Mouse (Mus musculus): ENCODE data around the gene Ipo8.

Ipo8 gene

DNA sequence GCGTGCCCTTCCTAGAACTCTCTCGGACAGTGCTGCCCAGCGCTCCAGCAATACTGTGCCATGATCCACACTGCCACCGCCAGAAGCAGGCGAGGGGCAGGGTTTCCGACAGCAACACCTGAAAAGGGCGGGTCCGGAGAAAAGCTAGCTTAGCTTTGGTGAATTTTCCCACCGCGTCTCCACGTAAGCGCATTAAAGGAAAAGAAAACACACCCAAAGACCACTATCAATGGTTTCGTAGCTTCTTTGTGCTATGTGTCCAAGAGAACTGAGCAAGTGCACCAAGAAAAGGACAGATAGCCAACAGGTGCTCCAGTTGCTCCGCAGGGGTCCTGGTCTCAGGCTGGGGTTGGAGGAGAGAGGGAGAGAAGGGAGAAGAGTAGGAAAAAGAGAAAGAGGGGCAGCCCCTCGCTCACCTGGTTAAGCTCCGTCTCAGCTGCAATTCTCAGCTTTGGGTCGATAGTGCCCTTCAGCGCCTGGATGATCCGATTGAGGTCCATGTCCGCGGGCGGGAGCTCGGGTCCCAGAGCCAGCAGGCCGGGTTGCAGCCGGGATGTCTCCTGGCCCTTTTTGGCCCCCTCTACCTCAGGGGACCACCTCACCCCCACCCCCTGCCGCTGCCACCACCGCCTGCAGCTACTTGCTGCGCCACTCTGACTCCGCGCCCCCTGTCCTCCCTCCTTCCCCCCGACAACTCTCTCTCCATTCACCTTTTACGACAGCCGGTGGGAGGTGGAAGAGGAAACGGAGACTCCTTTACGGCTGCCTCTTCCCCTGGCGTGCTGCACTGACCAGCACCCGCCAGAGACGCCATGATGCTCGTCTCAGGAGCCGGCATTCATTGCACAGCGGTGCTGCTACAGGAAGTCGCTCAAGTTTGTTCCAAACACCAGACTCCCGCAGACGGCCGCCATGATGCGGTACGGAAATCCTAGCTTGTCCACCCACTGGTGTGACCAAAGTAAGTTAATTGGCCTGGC is at the start of gene Ipo8:
TSS of gene Ipo8 (minus strand) at position 720 of the 980 bp plus-strand sequence.
- DNase-seq (ENCODE audit: low read depth): peak; percentile 99

DNA sequence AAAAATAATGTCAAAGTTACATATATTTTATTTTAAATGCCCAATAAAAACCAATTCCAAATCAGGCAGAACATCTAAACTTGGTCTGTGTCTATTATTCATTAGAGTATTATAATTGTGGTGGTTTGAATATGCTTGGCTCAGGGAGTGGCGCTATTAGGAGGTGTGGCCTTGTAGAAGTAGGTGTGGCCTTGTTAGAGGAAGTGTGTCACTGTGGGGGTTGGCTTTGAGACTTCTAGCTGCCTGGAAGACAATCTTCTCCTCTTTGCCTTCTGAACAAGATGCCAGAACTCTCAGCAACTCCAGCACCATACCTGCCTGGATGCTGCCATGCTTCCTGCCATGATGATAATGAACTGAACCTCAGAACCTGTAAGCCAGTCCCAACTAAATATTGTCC is 42.6 kb upstream of the Ipo8 start:
- DNase-seq (ENCODE audit: low read depth): peak; percentile 20

DNA sequence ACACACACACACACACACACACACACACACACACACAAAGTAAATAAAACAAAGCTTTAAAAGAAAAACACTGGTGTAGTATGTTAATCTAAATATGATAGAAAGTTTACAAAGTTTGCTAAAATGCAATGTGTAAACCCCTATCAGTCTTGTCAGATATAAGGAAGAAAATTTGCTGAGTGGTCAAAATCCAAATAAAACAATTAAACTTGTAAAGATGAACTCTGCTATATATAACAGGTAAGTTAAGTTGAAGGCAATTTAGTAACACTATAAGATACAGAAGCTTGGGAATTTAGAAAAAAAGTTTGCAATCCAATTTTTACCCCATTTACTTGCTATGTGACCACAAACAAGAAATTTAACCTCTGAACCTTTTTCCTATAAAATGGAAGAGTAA is 14.4 kb upstream of the Ipo8 start:
- DNase-seq (ENCODE audit: low read depth): no peak

DNA sequence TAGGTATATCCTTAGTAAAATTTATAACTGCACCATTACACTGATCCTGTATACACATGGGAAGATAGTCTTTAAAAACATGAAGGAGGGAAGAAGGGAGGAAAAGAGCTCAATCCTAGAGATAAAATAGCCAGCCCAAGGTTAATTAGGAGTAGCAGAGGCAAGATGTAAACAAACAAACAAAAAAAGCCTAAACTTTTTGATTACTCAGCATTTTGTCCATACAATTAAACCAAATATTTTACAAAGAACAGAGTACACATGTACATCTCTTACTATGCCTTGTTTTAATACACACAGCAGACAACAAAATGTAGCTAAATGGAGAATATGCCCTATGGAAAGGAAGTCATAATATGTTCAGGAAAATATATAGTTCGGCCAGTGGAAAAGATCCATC is 10.5 kb upstream of the Ipo8 start:
- DNase-seq (ENCODE audit: low read depth): no peak

DNA sequence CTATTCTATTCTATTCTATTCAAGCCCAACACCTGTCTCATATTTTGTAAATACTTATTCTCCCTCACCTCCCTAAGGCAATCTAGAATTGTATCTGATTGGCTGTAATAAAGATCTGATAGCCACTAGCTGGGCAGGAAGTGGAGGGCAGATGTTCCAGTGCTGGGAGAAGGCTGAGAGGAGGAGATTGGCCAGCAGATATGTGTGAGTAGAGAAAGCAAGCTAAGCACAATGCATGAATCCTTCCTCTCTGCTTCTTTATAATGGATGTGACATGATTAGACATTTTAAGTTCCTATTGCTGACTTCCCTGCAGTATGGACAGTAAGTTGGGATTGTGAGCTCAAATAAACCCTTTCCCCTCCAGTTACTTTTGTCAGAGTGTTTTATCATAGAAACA is 7.2 kb upstream of the Ipo8 start:
- peak; percentile 45 for DNase-seq (ENCODE audit: low read depth)

DNA sequence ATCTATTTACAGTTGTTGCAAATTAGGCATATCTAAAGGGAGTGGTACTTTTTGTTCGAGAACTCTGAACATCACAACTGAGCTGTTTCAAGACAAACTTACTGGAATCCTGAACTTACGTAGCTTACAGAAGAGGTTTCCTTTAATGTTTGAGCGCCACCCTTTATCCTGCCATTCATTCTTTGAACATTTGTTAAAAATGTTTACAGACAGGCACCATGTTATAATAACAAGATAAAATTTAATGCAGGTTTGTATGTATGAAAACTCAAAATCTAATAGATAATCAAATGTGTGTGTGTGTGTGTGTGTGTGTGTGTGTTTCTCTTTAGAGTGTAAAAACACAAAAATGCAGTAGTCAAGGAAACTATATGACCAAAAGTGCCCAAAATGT is 458 bp upstream of the Ipo8 start:
- DNase-seq (ENCODE audit: low read depth): no peak

DNA sequence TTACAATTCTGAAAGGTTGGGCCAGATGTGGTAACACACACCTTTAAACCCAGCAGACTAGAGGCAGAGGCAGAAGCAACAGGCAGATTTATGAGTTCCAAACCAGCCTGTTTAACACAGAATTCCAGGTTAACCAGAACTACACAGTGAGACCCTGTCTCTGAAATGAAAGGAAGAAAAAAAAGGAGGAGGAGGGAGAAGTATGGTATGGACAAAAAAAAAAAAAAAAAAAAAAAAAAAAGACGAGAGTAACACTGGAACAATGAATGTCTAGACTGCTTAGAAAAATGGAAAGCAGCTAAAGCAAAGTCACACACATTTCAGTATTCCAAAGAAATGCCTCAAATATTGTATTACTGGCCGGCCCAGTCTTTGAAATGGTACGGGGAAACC is 916 bp downstream of the Ipo8 start:
- DNase-seq (ENCODE audit: low read depth): peak; percentile 13

DNA sequence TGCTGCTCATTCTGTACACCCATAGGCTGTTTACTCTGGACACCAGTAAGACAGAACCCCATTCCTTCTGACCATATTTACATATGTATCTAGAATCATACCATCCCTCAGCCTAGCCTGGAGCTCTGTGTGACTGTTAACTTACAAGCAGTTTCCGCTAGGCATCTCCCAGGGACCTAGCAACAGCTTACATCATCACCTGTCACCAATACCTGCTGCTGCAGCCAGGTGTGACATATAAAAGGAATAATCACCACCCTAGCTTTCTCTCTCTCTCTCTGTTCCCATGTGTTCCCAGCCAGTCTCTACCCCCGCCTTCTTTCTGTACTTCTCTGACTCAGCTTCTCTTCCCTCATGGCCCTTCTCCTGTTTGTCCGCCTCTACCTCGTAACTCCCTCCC is 5.1 kb downstream of the Ipo8 start:
- DNase-seq (ENCODE audit: low read depth): no peak

DNA sequence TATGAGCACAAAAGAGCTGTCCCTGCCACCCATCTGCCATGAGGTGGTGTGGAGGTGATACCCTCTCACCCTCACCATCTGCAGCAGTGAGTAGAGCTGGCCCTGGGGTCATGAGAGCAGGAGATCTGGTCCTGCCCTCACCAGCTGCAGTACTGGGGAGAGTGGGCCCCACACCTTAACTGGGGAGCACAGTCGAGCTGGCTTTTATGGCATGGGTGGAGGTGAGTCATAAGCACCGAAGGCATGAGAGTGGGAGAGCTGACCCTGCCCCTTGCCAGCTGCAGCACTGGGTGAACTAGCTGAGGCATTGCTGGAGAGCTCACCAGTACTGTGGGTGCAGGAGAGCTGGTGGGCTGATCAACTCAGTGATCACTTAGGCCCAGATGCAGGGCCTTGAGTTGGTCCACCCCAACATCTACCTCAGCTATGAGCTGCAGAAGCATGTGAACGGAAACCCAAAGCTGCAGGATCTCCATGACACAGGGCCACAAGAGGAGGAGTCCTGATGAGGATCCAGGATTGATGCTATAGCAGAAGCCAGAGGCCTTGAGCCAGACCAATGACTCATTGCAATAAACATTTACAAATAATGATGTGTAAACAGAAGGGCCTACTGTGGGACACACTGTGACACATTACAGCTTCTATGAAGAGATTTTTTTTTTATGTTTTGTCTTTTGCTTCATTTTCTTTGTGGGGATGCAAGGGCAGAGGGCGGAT is 12.5 kb downstream of the Ipo8 start:
- no peak for DNase-seq (ENCODE audit: low read depth)

DNA sequence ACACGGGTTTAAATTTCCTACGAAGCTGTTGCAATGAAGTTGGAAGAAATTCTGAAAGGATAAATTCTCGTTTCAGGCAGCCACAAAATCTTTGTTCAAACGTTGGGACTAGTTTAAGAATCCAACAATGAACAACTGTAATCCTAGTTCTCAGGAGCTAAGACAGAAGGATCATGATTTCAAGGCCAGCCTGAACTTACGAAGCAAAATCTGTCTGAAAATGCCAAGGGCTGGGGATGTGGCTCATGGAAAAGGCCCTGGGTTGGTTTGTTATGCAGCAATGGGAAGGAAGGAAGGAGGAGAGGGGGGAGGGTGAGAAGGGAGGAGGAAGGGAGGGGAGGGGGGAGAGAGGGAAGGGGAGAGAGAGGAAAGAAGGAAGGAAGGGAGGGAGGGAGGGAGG is 14.5 kb downstream of the Ipo8 start:
- DNase-seq (ENCODE audit: low read depth): no peak

DNA sequence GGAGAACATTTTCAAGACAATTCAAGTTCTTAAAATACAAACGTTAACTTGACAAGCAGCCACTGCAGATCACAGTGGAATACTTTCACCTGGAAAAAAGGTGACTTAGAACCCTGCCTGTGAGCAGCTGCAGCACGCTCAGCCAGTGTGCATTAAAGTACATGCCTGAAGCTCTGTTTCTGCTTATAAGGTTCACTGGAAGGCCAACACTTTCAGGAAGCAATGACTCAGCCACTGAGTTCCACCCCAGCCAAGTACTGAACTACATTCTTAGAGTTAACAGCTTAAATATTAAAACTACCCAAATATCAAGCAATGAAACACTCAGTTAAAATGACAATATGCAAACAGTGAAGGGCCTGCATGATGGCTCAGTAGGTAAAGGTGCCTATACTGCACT is 20.1 kb downstream of the Ipo8 start:
- DNase-seq (ENCODE audit: low read depth): peak; percentile 35

DNA sequence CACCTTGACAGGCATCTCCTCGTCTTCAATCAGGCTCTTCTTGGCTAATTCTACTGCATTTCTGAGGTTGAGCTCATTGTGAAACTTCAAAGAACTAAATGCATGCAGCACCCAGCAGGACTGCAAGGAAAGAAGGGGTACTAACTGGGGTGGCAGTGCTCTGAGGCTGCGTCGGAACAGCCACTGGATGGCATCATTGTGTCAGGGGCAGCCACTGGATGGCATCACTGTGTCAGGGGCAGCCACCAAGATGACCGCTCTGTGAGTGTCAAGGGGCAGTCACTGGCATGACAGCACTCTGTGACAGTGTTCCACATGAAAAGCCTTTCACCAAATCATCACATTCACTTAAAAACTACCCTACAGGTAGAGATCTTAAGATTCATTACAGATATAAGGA is 31.5 kb downstream of the Ipo8 start:
- peak; percentile 16 for DNase-seq (ENCODE audit: low read depth)

DNA sequence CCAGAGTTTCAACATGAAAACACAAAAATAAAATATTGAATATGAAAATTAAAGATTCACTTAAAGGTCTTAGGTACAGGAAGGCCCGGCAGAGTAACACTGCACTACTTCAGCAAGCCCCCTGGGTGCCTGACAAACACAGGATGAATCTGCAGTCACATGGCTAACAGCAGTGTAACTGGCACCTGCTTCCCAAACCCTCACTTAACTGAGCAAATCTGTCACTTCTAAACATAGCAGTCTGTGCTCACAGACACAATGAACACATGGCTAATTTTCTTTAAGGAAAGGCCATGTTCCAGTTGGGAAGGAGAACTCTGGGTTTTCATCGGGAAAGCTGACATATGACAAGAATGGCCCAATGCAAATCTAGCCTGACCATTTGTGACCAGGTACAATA is 36.1 kb downstream of the Ipo8 start:
- no peak for DNase-seq (ENCODE audit: low read depth)

DNA sequence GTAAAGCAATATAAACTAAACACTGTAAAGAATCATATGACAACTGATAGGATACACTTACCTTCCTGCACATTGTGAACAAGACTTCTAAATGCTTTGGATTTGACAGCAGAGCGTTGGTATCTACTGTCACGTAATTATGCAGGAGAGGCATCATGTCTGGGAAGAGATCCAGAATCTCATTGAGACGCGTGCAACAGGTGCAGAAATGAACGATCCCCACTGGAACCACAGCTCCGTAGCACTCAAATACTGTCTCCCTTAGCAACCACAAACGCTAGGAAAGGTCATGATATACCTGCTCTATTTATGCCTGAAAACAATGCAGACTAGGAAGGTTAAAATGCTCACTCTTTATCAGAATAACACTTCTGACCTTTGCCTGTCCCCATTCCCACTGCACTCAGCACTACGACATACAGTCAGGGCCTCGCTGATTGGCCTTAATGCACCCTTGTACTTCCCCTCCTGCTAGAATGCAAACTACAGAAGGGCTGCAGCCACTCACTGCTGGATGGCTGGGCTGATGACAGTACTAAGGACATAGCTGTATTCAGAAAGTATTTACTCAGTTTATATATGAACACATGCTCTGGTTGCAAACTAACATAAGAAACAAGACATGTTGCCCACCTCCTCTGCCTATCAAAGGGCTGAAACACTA is 42.1 kb downstream of the Ipo8 start:
- DNase-seq (ENCODE audit: low read depth): no peak

DNA sequence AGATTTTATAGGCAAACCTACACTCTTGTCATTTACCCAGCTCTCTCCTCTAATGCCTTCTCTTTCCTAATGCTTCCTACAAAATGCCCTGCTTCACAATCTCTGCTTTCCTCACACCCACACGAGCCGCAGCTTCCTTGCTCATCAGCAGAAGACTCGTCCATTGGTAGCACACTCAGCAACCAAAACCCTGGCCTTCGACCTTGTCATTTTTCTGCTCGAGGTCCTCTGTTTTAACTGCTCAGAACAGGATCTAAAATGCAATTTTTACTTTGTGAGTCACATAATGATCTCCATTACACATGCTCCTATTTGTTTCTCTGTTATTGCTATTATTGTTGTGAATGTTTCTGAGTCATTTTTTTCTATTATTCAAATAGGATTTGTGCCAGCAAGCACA is 45.1 kb downstream of the Ipo8 start:
- no peak for DNase-seq (ENCODE audit: low read depth)

DNA sequence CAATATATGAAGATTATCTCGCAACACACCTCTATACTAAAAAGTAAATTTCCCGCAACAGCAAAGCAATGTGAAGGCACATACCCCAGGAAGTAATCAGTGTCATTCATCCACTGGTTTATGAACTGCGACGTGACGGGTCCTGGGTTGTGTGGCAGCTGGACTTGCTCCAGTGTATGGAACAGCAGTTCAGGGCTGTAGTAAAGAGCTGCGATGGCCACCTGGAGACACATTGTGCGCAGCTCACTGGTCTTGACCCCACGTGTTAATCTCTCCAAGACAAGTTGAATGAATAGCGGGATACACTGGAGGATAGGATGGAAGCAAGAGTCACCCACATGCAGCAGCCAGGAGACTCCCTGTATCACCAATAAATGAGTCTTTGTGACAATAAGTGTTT is 46.8 kb downstream of the Ipo8 start:
- no peak for DNase-seq (ENCODE audit: low read depth)

DNA sequence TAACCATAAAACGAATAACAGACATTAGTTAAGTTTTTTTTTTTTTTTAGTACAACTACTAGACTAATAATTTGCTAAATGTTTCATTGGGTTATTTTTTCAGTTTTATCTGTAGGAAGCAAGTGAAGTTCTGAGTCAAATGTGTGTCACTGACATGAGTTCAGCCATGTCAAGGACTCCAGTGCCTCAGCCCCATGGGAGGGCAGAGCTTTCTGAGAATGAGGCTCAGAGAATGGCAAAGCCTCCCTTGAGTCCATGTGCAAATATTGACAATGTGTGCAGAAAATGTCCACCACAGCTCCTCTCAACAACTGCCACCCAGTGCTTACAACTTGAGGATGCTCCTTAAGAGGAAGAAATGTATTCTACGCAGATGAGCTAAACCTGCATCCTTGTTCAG is 55.0 kb downstream of the Ipo8 start:
- no peak for DNase-seq (ENCODE audit: low read depth)

DNA sequence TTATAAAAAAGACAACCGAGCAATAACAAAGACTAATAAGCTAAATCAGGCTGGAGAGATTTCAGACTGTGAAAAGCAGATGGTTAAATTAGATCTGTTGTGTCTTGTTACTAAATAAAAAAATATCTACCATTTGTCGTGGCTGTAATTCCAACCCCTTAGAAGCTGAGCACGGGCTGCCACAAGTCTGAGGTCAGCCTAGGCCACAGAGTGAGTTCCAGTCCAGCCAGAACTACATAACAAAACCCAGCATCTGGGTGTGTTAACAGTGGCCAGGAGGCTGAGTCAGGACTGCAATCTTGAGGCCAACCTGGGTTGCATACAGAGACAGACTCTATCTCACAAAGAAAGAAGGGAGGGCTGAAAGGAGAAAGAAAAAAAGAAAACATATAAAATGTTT is 59.8 kb downstream of the Ipo8 start:
- no peak for DNase-seq (ENCODE audit: low read depth)

DNA sequence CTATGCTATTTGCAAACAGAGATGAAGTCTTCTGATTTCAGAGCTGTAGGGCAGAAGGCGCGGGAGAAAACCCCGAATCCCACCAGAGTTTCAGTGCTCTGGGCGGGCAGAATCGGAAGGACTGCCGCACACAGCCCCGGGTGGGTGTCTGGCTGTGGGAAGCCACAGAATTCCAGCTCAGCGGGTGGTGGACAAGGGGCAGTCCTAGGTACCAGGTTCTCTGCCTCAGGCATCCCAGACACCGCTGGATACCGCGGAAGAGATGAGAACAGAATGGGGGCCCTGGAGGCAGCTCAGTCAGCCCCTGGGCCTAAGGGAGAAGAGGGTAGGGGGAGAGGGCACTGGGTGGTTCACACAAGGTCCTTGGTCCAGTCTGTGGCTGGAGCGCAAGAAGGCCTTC is 62.8 kb downstream of the Ipo8 start:
- no peak for DNase-seq (ENCODE audit: low read depth)

DNA sequence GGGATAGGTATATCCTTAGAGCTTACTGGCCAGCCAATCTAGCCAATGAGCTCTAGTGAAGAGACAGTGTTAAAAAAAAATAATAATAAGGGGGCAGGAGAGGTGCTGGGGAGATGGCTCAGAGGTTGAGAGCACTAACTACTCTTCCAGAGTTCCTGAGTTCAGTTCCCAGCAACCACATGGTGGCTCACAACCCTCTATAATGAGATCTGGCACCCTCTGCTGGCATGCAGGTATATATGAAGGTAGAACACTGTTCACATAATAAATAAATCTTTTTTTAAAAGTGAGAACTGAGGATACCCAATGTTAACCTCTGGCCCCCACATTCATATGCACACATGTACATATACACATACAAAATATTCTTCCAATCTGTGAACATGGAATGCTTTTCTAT is 64.0 kb downstream of the Ipo8 start:
- peak; percentile 21 for DNase-seq (ENCODE audit: low read depth)

DNA sequence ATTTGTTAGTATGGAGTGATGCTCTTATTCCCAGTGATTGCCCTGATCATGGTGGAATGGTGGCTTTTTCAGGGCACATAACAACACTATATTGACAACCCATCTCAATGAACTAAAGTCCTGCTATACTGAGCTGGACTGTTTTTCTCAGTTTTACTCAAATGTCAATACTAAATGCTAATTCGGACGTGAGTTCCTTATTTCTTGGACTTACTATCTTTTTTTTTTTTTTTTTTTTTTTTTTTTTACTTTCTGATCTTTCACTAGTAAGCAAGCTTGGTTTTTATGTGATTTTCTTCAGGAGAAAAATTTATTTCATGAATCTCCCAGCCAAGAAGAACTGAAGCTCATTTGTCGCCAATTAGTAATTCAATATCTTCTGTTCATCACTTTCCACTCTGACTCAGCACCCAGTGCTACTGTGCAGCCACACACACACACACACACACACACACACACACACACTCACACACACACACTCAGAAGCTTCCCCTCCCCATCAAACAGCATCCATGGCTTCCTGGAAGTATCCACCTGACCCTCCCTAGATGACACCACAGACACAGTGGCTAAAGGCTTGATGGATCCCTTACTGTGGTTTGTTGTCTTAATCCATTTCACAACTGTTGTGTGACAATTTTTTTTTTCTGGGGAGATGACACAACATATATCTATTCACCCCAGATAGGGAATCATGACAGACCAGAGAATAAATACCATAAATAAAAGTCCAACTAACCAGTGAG is 69.1 kb downstream of the Ipo8 start:
- DNase-seq (ENCODE audit: low read depth): peak; percentile 38

DNA sequence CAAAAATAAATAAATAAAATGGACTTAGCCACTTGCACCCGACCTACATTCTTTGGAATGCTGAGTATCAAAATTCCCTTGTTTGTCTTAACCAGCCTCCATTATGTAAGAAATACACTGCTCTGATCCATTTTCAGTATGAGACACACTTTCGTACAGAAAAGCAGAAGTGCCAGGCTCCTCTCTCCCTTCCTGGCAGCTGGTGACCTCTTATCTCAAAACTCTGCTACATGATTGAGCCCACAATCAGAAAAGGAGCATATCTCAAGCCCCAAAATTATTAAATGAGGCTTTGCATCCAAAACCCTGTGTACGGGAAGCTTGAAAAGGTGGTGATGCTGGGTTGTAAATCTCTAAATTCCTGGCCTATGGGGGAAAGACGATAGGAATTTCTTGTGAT is 69.8 kb downstream of the Ipo8 start:
- DNase-seq (ENCODE audit: low read depth): peak; percentile 66

All from 416B (cell line).